19 mouse cellular contexts compared by ENCODE assay signal in genomic region chr16:34080818-34081217, GRCm38 (mm10).
DNase-seq lines count a peak whose midpoint lies in the region; ATAC-seq lines count a peak whose summit lies in the region.
"Had no signal": no experiment of that assay in that cellular context is flagged by ENCODE, and none has a peak within 500 bp of the region (broad histone marks: within the 10 kb centered on the region; RNA-seq: fewer than 3 reads in every experiment).

No protein-coding gene starts in this region.

- ATAC-seq in kidney, embryonic 16.5 days (ENCODE audit: low FRiP score, low TSS enrichment) = no peak
- no peak for ATAC-seq in embryonic facial prominence, embryonic 12.5 days (ENCODE audit: insufficient number of reproducible peaks, insufficient read depth, low FRiP score, low TSS enrichment)
- no peak for ATAC-seq in forebrain, embryonic 11.5 days (replicated peaks; ENCODE audit: low FRiP score)

- WGBS in kidney, embryonic 16.5 days = 25% methylated on average over 6 of the region's 6 CpGs
- WGBS in embryonic facial prominence, embryonic 12.5 days = 32% methylated on average over 6 of the region's 6 CpGs
- WGBS in limb, embryonic 10.5 days = 46% methylated on average over 6 of the region's 6 CpGs
- 55% methylated on average over 6 of the region's 6 CpGs for WGBS in forebrain, embryonic 11.5 days

- H3K27ac ChIP-seq in kidney, embryonic 16.5 days (ENCODE audit: low read length) = 0 out of 2 replicates have a peak overlapping the region, but pooled peaks have one; percentile 56
- peak overlapping the region; percentile 65; the same call in 1 of the 2 replicates for H3K27ac ChIP-seq in embryonic facial prominence, embryonic 12.5 days
- H3K27ac ChIP-seq in limb, embryonic 10.5 days = 0 out of 2 replicates have a peak overlapping the region, but pooled peaks have one; percentile 44
- H3K27ac ChIP-seq in forebrain, embryonic 11.5 days (ENCODE audit: low read depth, low read length) = no peak overlapping the region
- H3K27ac ChIP-seq: forebrain, embryonic 13.5 days; hindbrain, embryonic 14.5 days; midbrain, embryonic 12.5 days had no signal

- peak; percentile 24 to 35 for DNase-seq in cerebellum, postnatal 14 days
- no peak for DNase-seq in cerebellum, postnatal 4 days (ENCODE audit: low spot score in 2 of 2)
- DNase-seq in kidney, adult 9 months = no peak
- DNase-seq in limb, embryonic 10.5 days (ENCODE audit: low spot score) = no peak
- DNase-seq in embryo, embryonic 9.5 days (ENCODE audit: extremely low spot score) = no peak
- no peak for DNase-seq in forebrain, embryonic 11.5 days (ENCODE audit: low spot score)
- DNase-seq: adrenal gland, postnatal 10 days; cerebellum, adult 11-12 months; embryo, embryonic 11 days; gastrocnemius, postnatal 14 days; kidney, postnatal 14 days; lung, adult 2 months; thymus, postnatal 14 days had no signal

- H3K4me1 ChIP-seq in kidney, embryonic 16.5 days (ENCODE audit: insufficient read depth, low read length) = peaks cover 19% of the 10 kb centered on the region
- peaks cover 40% of the 10 kb centered on the region for H3K4me1 ChIP-seq in embryonic facial prominence, embryonic 12.5 days
- peaks cover 32% of the 10 kb centered on the region for H3K4me1 ChIP-seq in limb, embryonic 10.5 days
- peaks cover 3% of the 10 kb centered on the region; the same call in 1 of the 2 replicates for H3K4me1 ChIP-seq in forebrain, embryonic 11.5 days (replicated peaks; ENCODE audit: control insufficient read depth, insufficient read depth, low read length)

- H3K9ac ChIP-seq in kidney, embryonic 16.5 days (replicated peaks; ENCODE audit: low read length) = 0 out of 2 replicates have a peak overlapping the region, but pooled peaks have one; percentile 29
- no peak overlapping the region for H3K9ac ChIP-seq in embryonic facial prominence, embryonic 12.5 days
- H3K9ac ChIP-seq in forebrain, embryonic 11.5 days (ENCODE audit: low read length) = no peak overlapping the region
- H3K9ac ChIP-seq: forebrain, embryonic 13.5 days; hindbrain, embryonic 14.5 days; limb, embryonic 12.5 days; midbrain, embryonic 12.5 days had no signal

- no peak overlapping the region for H3K4me3 ChIP-seq in kidney, embryonic 16.5 days (ENCODE audit: low read length)
- H3K4me3 ChIP-seq in embryonic facial prominence, embryonic 12.5 days = no peak overlapping the region
- H3K4me3 ChIP-seq in limb, embryonic 10.5 days = no peak overlapping the region
- no peak overlapping the region for H3K4me3 ChIP-seq in forebrain, embryonic 11.5 days (ENCODE audit: low read depth, low read length)
- H3K4me3 ChIP-seq: forebrain, embryonic 13.5 days; limb, embryonic 12.5 days; midbrain, embryonic 12.5 days had no signal

- H3K27me3 ChIP-seq in kidney, embryonic 16.5 days (ENCODE audit: insufficient read depth, low read length) = no peaks in the 10 kb centered on the region
- no peaks in the 10 kb centered on the region for H3K27me3 ChIP-seq in embryonic facial prominence, embryonic 12.5 days
- H3K27me3 ChIP-seq in limb, embryonic 10.5 days (ENCODE audit: low read depth, poor library complexity, severe bottlenecking) = no peaks in the 10 kb centered on the region
- no peaks in the 10 kb centered on the region for H3K27me3 ChIP-seq in forebrain, embryonic 11.5 days (ENCODE audit: control insufficient read depth, insufficient read depth, low read length)
- H3K27me3 ChIP-seq: forebrain, embryonic 13.5 days; limb, embryonic 12.5 days; midbrain, embryonic 12.5 days had no signal

- no peak overlapping the region for H3K4me2 ChIP-seq in kidney, embryonic 16.5 days (replicated peaks; ENCODE audit: low read depth, low read length)
- no peak overlapping the region for H3K4me2 ChIP-seq in embryonic facial prominence, embryonic 12.5 days (replicated peaks)
- no peak overlapping the region for H3K4me2 ChIP-seq in forebrain, embryonic 11.5 days (ENCODE audit: low read depth, low read length, severe bottlenecking)
- H3K4me2 ChIP-seq: forebrain, embryonic 13.5 days; hindbrain, embryonic 14.5 days; limb, embryonic 12.5 days; midbrain, embryonic 12.5 days had no signal

- H3K9me3 ChIP-seq in kidney, embryonic 16.5 days (ENCODE audit: low read length) = no peaks in the 10 kb centered on the region
- no peaks in the 10 kb centered on the region for H3K9me3 ChIP-seq in embryonic facial prominence, embryonic 12.5 days
- no peaks in the 10 kb centered on the region; the same call in 1 of the 2 replicates for H3K9me3 ChIP-seq in limb, embryonic 10.5 days (replicated peaks)
- H3K9me3 ChIP-seq in forebrain, embryonic 11.5 days (ENCODE audit: control insufficient read depth, low read length) = no peaks in the 10 kb centered on the region
- H3K9me3 ChIP-seq: forebrain, embryonic 13.5 days; limb, embryonic 12.5 days; midbrain, embryonic 12.5 days had no signal

- no peaks in the 10 kb centered on the region for H3K36me3 ChIP-seq in kidney, embryonic 16.5 days (ENCODE audit: insufficient read depth, low read length)
- H3K36me3 ChIP-seq in embryonic facial prominence, embryonic 12.5 days = no peaks in the 10 kb centered on the region
- no peaks in the 10 kb centered on the region for H3K36me3 ChIP-seq in limb, embryonic 10.5 days
- no peaks in the 10 kb centered on the region for H3K36me3 ChIP-seq in forebrain, embryonic 11.5 days (ENCODE audit: control insufficient read depth, insufficient read depth, low read length)
- H3K36me3 ChIP-seq: limb, embryonic 12.5 days; midbrain, embryonic 12.5 days had no signal

Comparison
In these comparisons a context has a peak if more than half of its experiments do, and no peak if none do; other contexts are left out.
1. DNase-seq: peak in cerebellum, postnatal 14 days (2 of 2); none in cerebellum, postnatal 4 days (0 of 2), kidney, adult 9 months (single experiment), limb, embryonic 10.5 days (single experiment), embryo, embryonic 9.5 days (single experiment) and forebrain, embryonic 11.5 days (single experiment).